Mouse (Mus musculus): ENCODE measurements around the gene Mcam. TPM values are rescaled to one million over a fixed set of nuclear protein-coding genes. Genes with fewer than 3 reads are reported as not detected.

The Mcam gene
- total and polyA plus RNA-seq, 3 experiments, result 0.15 to 0.88 TPM; not detected in 1

- peaks cover 26% of the 10 kb centered on the region for H3K79me2 ChIP-seq (ENCODE audit: control insufficient read depth, insufficient read depth, low read length, poor library complexity)
- no peak overlapping the region for H3K27ac ChIP-seq (ENCODE audit: control insufficient read depth, low read depth, low read length)
- TF ChIP-seq MEF2A (IDR thresholded peaks at IDR 0.05; ENCODE audit: extremely low read depth, insufficient replicate concordance, low read depth, low read length, poor library complexity, severe bottlenecking) (no peak), POLR2AphosphoS5 (IDR thresholded peaks at IDR 0.05; ENCODE audit: borderline replicate concordance, low read depth, low read length) (no peak), UBTF (IDR thresholded peaks at IDR 0.05; ENCODE audit: borderline replicate concordance, insufficient read depth, low read depth, low read length) (no peak), CHD1 (IDR thresholded peaks at IDR 0.05; ENCODE audit: low read depth, low read length) (no peak), MAFK (IDR thresholded peaks at IDR 0.05; ENCODE audit: borderline replicate concordance, low read depth, low read length) (no peak), EP300 (IDR thresholded peaks at IDR 0.05; ENCODE audit: low read depth in 1 of 2, low read length in 2 of 2) (no peak), GATA1 (IDR thresholded peaks at IDR 0.05; ENCODE audit: low read depth, low read length) (no peak), USF1 (IDR thresholded peaks at IDR 0.05; ENCODE audit: low read depth, low read length) (no peak), GABPA (IDR thresholded peaks at IDR 0.05; ENCODE audit: low read depth, low read length) (no peak), POLR2AphosphoS2 (IDR thresholded peaks at IDR 0.05; ENCODE audit: low read length) (no peak), MYB (IDR thresholded peaks at IDR 0.05; ENCODE audit: low read depth, low read length) (no peak)
- DNase-seq (ENCODE audit: low read depth, low spot score), result no peak
- H3K9me3 ChIP-seq (replicated peaks; ENCODE audit: insufficient read depth, low read length), result no peaks in the 10 kb centered on the region
- peaks cover 0 to 10% of the 10 kb centered on the region in 2 experiments; a peak in 2 of 4 replicates for H3K36me3 ChIP-seq (ENCODE audit: control insufficient read depth in 1 of 2, insufficient read depth in 2 of 2, low read length in 2 of 2)
- no peak overlapping the region for H3K9ac ChIP-seq (ENCODE audit: control insufficient read depth, low read depth, low read length, poor library complexity, severe bottlenecking)
- H3K27me3 ChIP-seq (ENCODE audit: control insufficient read depth in 1 of 2, insufficient read depth in 2 of 2, low read length in 2 of 2), result no peaks in the 10 kb centered on the region
- H3K4me3 ChIP-seq (ENCODE audit: control insufficient read depth in 1 of 2, insufficient read depth in 1 of 2, low read depth in 2 of 2, low read length in 2 of 2), result no peak overlapping the region
- H3K4me1 ChIP-seq (ENCODE audit: control insufficient read depth in 1 of 2, insufficient read depth in 2 of 2, low read length in 2 of 2), result peaks cover 0 to 18% of the 10 kb centered on the region in 2 experiments; a peak in 2 of 4 replicates
Measured at GRCm38 (mm10) chr9:44114453-44114852, 19.8 kb upstream of the Mcam start.

- no peak overlapping the region for H3K4me3 ChIP-seq (ENCODE audit: control insufficient read depth in 1 of 2, insufficient read depth in 1 of 2, low read depth in 2 of 2, low read length in 2 of 2)
- no peak overlapping the region for H3K9ac ChIP-seq (ENCODE audit: control insufficient read depth, low read depth, low read length, poor library complexity, severe bottlenecking)
- H3K4me1 ChIP-seq (ENCODE audit: control insufficient read depth in 1 of 2, insufficient read depth in 2 of 2, low read length in 2 of 2), result peaks cover 0 to 7% of the 10 kb centered on the region in 2 experiments; a peak in 2 of 4 replicates
- no peaks in the 10 kb centered on the region for H3K9me3 ChIP-seq (replicated peaks; ENCODE audit: insufficient read depth, low read length)
- no peaks in the 10 kb centered on the region for H3K27me3 ChIP-seq (ENCODE audit: control insufficient read depth in 1 of 2, insufficient read depth in 2 of 2, low read length in 2 of 2)
- no peak overlapping the region for H3K27ac ChIP-seq (ENCODE audit: control insufficient read depth, low read depth, low read length)
- peaks cover 0 to 5% of the 10 kb centered on the region in 2 experiments; a peak in 2 of 4 replicates for H3K36me3 ChIP-seq (ENCODE audit: control insufficient read depth in 1 of 2, insufficient read depth in 2 of 2, low read length in 2 of 2)
- TF ChIP-seq ZC3H11A (IDR thresholded peaks at IDR 0.05; ENCODE audit: low read depth, low read length) (no peak), MYC (IDR thresholded peaks at IDR 0.05; ENCODE audit: low read depth, low read length) (no peak), TCF12 (IDR thresholded peaks at IDR 0.05; ENCODE audit: low read depth, low read length) (no peak), ZNF384 (IDR thresholded peaks at IDR 0.05; ENCODE audit: low read depth, low read length) (no peak), CHD2 (IDR thresholded peaks at IDR 0.05; ENCODE audit: low read length) (no peak), POLR2A (IDR thresholded peaks at IDR 0.05; ENCODE audit: control insufficient read depth in 1 of 2, insufficient read depth in 1 of 2, low read depth in 1 of 2, low read length in 2 of 2, poor library complexity in 1 of 2) (no peak), HCFC1 (IDR thresholded peaks at IDR 0.05; ENCODE audit: low read depth, low read length) (no peak), MEF2A (IDR thresholded peaks at IDR 0.05; ENCODE audit: extremely low read depth, insufficient replicate concordance, low read depth, low read length, poor library complexity, severe bottlenecking) (no peak), MXI1 (IDR thresholded peaks at IDR 0.05; ENCODE audit: low read depth, low read length) (no peak), MAX (IDR thresholded peaks at IDR 0.05; ENCODE audit: low read length) (no peak), JUND (IDR thresholded peaks at IDR 0.05; ENCODE audit: low read depth, low read length) (no peak), SIN3A (IDR thresholded peaks at IDR 0.05; ENCODE audit: low read length) (no peak), ELF1 (IDR thresholded peaks at IDR 0.05; ENCODE audit: low read depth, low read length) (no peak), GABPA (IDR thresholded peaks at IDR 0.05; ENCODE audit: low read depth, low read length) (no peak), POLR2AphosphoS5 (IDR thresholded peaks at IDR 0.05; ENCODE audit: borderline replicate concordance, low read depth, low read length) (no peak), TBP (IDR thresholded peaks at IDR 0.05; ENCODE audit: low read depth, low read length) (no peak), USF2 (IDR thresholded peaks at IDR 0.05; ENCODE audit: borderline replicate concordance in 1 of 2, insufficient read depth in 1 of 2, low read depth in 1 of 2, low read length in 2 of 2) (no peak), EP300 (IDR thresholded peaks at IDR 0.05; ENCODE audit: low read depth in 1 of 2, low read length in 2 of 2) (no peak), CHD1 (IDR thresholded peaks at IDR 0.05; ENCODE audit: low read depth, low read length) (no peak)
- DNase-seq (ENCODE audit: low read depth, low spot score), result no peak
- peaks cover 14% of the 10 kb centered on the region for H3K79me2 ChIP-seq (ENCODE audit: control insufficient read depth, insufficient read depth, low read length, poor library complexity)
Measured at GRCm38 (mm10) chr9:44115599-44115998, 18.7 kb upstream of the Mcam start.
